Mouse (Mus musculus): ENCODE measurements around the gene Adgrl4.
A peak's percentile ranks its signal among the peaks of the same experiment; 100 is the strongest.

The Adgrl4 gene

GRCm38 (mm10) chr3:151505606-151506005 is 67.9 kb downstream of the Adgrl4 start:
- DNase-seq, result no peak

DNA sequence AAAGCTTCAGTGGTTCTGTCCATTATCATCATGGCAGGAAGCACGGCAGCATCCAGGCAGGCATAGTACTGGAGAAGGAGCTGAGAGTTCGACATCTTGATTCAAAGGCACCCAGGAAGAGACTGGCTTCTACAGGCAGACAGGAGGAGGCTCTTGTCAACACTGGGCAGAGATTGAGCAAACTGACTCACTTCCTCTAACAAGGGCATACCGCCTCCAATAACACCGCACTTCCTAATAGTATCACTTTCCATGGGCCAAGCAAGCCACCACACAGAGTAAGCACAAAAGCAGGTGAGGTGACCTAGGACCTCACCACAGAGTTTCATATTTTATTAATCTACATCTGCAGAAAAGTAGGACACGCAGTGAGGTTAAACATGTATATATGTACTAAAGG is 73.5 kb downstream of the Adgrl4 start:
- no peak for DNase-seq

DNA sequence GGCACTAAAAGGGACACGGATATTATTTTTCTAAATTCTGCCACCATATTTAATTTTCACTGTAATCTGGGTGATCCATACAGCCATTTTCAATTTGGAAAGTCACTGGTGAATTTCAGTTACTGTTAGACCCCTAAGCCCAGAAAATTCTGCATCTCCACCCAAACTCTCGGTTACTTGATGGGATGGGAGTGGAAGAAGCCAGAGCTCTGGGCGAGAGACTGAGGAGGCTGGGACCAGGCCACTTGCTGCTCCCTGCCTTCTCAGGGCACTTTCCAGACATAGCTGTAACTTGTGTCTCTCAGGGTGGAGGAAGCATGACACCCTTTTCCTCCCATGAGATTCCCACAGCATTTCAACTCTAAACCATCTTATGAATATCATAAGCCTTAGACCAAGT is 109.5 kb downstream of the Adgrl4 start:
- no peak for DNase-seq

DNA sequence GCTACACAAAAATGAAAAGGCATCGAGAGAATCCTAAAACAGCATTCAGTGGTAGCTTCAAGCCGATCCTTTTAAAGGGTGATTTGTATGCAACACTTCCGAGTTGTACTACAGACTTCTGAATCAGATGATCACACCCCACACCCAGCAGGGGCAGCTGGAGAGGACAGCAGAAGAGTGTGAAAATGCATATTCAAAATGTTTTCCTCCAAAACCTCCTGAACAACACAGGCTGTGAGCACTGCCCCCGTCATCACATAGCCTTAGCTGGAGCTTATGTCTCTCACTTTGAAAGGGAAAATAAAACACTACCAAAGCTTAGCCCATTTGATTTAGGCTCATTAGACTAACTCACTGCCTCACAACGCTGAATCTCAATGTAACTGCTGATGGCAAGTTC is 113.3 kb downstream of the Adgrl4 start:
- DNase-seq, result no peak

- DNase-seq, result no peak
Observed at GRCm38 (mm10) chr3:151556635-151557034, 118.9 kb downstream of the Adgrl4 start.

GRCm38 (mm10) chr3:151557125-151557524 is 119.4 kb downstream of the Adgrl4 start:
- no peak for DNase-seq

DNA sequence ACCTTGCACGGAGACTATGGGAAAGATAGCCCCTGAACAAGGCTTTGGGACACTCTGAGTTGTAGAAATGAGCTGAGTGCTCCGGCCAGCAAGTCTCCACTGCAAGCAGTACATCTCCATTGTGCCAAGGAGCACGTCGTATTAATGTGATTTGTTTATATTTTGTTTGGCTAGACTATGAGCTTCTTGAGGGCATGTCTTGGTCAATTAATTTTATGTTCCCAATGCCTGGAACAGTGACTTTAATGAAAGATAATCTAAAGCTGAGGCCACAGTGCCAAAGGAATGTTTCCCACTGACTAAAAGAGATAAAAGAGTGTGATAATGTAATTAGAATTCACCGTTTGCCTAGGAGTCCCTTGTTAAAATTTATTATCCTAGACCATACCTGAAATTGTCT is 119.9 kb downstream of the Adgrl4 start:
- no peak for DNase-seq

DNA sequence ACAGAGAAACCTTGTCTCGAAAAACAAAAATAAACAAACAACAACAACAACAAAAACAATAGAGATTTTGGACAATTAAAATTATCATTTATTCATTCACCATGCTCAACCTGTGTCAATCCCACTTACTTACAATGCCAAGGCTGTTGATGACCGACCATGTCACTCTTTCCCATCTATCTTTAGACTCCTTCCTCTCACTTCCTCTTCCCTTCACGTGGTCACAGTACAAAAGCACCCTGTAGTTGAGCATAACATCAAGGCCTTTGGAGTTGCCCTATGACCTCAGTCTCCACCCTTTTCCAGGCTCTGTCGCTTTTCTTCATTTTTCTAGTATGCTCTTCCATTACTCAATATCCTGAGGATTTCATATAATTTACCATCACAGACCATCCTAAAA is 120.7 kb downstream of the Adgrl4 start:
- DNase-seq, result no peak

GRCm38 (mm10) chr3:151565664-151566621 is 128.3 kb downstream of the Adgrl4 start:
- DNase-seq, result peak; percentile 90

- DNase-seq, result peak; percentile 69 to 86
Observed at GRCm38 (mm10) chr3:151566629-151567028, 128.9 kb downstream of the Adgrl4 start.

DNA sequence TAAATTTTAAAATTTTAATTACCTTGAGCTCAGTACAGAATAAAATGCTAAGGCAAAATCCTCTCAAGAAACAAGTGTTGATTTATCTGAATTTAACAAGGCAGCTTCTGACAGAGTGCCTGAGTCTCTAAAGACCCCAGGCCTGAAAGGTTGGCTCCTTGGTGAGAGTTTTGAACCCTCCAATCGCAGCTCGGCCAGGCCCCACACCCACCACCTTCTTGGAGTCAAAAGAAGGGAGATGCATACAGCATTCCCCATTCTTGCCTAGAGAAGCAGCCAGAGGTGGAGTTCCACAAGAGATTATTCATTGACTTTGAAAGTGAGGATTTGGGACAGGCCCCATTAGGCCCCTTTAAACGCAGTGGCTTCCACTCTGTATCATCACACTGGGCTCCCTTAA is 129.9 kb downstream of the Adgrl4 start:
- peak in 1 of 2 experiments; percentile 5 for DNase-seq

GRCm38 (mm10) chr3:151572089-151572488 is 134.4 kb downstream of the Adgrl4 start:
- no peak for DNase-seq

GRCm38 (mm10) chr3:151575292-151575691 is 137.6 kb downstream of the Adgrl4 start:
- DNase-seq, result no peak

- no peak for DNase-seq
Observed at GRCm38 (mm10) chr3:151576155-151576554, 138.5 kb downstream of the Adgrl4 start.

DNA sequence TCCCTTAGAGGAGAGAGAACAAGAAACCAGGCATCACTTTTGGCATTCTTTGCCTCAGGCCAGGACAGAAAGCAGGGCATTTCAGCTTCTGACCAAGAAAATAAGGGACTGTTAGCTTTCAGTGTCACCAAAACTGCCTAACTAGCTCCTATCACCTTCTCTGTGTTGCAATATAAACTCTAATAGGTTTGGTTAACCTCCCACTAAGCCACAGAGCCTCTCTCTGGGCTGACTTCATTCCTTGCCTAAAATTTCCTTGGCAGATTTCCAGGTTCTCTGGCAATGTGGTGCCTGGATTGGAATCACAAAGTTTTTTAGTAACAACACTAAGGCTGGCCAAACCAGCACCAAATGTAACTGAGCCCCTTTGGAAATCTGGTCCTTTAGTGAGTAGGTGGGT is 154.2 kb downstream of the Adgrl4 start:
- DNase-seq, result peak; percentile 9 to 25

Data from cerebellum, postnatal 10 days (tissue).